Mouse (Mus musculus) brain, embryonic 14.5 days (tissue): ENCODE measurements around the gene Gm3776. TPM values are rescaled to one million over a fixed set of nuclear protein-coding genes. Genes with fewer than 3 reads are reported as not detected.
"Not testable (repeated sequence)": the region's sequence is repeated elsewhere in the genome, so short reads cannot be mapped to it uniquely, and the experiment has no call there.

Experiments used
- DNase-seq: peaks from one replicate; pipeline ENCODE4 v3.0.0-alpha.2; 2011; ENCODE audit warnings: low read depth
- CTCF ChIP-seq: fragments of 200-500 bp; IDR thresholded peaks from 2 replicates; pipeline ENCODE4 v1.5.1; 2012; ENCODE audit warnings: inconsistent platforms, mild to moderate bottlenecking, moderate library complexity, borderline replicate concordance; ENCODE audit not compliant: insufficient read depth, insufficient read length; ENCODE audit errors: extremely low read depth
- POLR2A ChIP-seq: fragments of 200-500 bp; IDR thresholded peaks from 2 replicates; pipeline ENCODE4 v1.6.1; 2012; ENCODE audit warnings: mild to moderate bottlenecking, inconsistent platforms, borderline replicate concordance; ENCODE audit not compliant: poor library complexity, insufficient read depth, insufficient read length, severe bottlenecking; ENCODE audit errors: extremely low read depth
- polyA plus RNA-seq: library from polyadenylated mRNA; depleted of rRNA; stranded (reverse); fragments of >200 nt; gene quantifications from 2 replicates; pipeline ENCODE4 v1.2.3, GENCODE M21; 2012; rRNA removed

Gm3776 gene
- polyA plus RNA-seq, 1 experiment, result not detected

DNA sequence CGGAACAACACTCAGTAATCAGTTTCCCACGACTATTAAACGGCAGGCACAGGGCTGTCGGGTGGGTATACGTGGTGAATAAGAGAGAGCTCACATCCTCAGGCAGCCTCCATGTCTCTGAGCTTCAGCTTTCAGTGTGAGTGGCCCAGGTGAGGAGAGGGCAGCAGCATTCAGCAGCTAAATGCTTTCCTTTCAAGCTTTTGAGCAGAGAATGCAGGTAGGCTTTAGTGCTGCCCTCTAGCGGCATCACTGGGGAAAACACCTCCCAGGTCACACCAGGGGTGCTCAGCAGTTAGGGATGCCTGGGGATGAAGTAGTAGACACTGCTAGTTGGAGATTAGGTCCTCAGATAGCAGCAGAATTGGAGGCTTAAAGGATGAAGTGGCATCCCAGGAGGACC lies 2.8 kb downstream of the Gm3776 start:
- TF ChIP-seq CTCF, result 0 out of 2 replicates have a peak, but pooled peaks have one; percentile 9
- not testable (repeated sequence) for DNase-seq

DNA sequence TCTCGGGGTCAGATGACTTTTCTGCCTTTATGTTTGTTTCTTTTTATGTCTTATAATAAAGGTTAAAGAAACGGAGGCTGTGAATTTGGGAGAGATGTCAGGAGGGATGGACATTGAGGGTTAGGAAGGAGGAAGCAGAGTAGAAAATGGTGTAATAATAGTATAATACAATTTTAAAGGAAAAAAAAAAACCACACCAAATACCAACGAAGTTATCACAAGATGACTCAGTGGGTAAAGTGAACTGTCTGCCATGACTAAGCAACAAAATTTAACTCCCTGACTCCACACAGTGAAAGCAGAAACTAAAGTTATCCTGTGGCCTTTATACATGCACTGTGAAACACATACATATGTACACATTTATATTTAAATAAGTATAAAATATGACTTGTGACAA lies 14.0 kb downstream of the Gm3776 start:
- not testable (repeated sequence) for DNase-seq

DNA sequence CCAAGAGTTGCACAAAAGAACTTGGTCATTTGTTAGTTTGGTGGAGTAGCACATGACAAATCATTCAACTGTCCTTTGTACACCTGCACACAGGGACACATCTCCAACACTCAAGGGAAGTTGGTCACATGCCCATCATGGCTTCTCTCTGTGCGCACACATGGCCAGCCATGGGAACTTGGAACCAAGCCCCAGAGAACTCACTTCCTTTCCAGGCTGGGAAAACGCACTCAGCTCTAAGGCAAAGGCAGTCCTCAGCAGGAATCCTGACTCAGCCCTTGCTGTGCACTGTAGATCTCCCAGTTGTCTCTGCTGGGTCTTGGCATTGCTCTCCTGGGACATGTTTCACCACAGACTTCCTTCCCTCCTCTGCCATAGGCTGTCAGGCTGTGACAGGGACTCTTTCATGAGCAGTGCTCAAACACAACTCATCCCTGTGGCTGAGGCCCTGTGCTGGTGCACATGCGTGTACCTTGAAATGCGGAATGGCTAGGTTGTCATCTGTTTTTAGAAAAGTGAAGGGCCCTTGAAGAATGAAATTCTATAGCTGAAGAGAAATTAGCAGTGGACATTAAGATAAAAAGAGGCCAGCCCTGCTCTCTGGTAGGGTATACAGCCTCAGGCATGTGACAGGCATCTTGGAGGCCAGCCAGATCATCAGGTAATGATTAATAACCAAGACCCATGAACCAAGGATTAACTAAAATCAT lies 25.2 kb downstream of the Gm3776 start:
- not testable (repeated sequence) for DNase-seq

DNA sequence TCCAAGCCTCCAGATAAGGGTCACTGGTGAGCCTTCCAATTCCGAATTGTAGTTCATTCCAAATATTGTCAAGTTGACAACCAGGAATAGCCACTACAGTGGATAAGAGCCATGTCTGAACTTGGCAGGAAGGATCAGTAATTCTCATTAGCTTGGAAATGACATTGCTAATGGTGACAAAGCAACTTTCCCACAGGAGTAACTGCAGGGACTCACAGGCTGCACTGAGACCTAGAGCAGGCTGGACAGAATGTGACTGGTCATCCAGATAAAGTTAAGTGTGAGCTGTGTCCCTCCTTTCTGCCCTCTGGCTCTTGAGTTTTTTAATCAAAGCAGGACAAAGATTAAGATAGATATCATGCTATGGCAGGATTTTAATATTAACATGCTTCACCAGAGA lies 32.1 kb downstream of the Gm3776 start:
- DNase-seq, result not testable (repeated sequence)

DNA sequence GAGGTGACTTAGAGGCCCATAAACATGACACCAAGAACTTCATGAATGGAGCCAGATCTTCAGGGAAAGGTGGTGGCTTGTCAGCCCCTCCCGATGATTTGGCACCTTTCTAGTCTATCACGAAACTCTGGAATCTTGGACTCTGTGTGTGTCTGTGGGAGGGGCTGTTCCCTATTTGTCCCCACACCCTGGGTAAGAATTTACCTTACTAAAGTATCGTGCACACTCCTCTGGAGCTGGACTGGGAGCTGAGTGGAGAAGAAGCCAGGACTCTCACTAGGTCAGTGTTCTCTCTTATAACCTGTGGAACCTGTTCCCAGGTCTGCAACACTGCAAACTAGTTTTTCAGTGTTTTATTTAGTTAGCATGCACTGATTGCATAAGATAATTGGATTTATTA lies 32.8 kb downstream of the Gm3776 start, which contains the start of gene Gm10639:
Gene Gm10639 (plus strand): TSS at position 201 of the 400 bp plus-strand sequence.
- DNase-seq, result not testable (repeated sequence)

DNA sequence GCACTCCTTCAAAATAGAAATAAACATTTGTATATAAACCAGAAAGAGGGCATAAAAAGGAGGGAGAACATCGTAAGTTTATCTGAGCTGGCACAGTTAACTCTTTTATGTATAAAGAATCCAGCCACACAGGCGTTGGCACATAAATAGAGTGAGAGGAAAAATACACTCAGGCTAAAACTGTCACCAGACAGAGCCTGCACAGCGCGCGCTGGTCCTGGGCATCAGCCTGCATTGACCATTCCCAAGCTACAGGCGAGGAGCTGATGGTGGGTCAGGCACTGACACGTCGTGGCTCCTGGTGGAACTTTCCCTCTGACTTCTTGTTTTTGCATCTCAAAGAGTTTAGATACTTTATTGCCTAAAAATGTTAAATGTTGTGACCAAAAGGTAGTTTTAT lies 35.5 kb downstream of the Gm3776 start:
- not testable (repeated sequence) for DNase-seq

DNA sequence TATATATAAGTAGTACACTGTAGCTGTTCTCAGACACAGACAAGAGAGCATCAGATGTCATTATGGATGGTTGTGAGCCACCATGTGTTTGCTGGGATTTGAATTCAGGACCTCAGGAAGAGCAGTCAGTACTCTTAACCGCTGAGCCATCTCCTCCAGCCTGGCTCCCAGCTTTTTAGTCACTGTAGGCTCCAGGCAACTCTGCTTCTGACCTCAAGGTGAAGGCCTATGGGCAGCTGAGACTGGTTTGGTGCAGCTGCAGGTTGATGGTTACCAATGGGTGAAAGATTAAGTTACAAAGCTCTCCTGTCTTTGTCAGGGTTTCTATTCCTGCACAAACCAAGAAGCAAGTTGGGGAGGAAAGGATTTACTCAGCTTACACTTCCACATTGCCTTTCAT lies 36.8 kb downstream of the Gm3776 start:
- not testable (repeated sequence) for DNase-seq

DNA sequence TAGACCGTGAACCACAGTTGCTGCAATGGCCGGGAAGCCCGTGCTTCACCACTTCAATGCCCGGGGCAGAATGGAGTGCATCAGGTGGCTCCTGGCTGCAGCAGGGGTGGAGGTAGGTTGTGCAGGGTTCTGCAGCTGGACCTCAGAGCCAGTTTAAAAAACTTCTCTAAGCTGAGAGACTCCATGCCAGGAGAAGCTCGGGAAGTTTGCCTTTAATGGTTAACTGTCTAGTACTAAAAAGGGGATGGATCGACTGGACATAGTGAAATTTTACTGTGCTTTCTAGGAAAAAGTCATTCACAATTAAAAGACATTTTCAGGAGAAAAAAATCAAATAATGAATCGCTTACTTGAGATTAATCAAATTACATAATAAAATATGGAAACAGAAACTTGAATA lies 37.9 kb downstream of the Gm3776 start:
- not testable (repeated sequence) for DNase-seq

DNA sequence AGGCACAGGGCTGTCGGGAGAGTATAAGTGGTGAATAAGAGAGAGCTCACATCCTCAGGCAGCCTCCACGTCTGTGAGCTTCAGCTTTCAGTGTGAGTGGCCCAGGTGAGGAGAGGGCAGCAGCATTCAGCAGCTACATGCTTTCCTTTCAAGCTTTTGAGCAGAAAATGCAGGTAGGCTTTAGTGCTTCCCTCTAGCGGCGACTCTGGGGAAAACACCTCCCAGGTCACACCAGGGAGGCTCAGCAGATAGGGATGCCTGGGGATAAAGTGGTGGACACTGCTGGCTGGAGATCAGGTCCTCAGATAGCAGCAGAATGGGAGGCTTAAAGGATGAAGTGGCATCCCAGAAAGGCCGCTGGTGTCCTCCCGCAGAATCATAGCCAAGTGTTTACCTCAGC lies 39.2 kb downstream of the Gm3776 start:
- peak; percentile 54 for DNase-seq
- peak; percentile 68; the same call in 1 of the 2 replicates for TF ChIP-seq CTCF

DNA sequence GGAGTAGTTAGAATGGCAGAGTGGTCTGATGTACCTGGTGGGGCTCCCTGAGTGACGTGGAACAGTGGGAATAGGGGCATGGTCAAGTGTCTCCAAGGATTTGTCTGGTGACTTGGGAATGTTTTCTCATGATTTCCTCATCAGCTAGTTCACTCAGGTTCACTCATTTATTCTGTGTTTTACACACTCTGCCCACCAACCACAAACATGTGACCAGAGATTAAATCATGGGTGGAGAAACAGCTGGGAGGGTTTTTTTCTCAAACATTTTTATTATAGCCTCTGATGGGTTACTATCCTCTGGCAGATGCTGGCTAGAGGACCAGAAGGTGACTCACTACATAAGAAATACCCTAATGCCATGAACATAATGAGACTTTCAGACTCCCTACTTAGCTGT lies 41.3 kb downstream of the Gm3776 start:
- TF ChIP-seq POLR2A (no peak), CTCF (no peak)

DNA sequence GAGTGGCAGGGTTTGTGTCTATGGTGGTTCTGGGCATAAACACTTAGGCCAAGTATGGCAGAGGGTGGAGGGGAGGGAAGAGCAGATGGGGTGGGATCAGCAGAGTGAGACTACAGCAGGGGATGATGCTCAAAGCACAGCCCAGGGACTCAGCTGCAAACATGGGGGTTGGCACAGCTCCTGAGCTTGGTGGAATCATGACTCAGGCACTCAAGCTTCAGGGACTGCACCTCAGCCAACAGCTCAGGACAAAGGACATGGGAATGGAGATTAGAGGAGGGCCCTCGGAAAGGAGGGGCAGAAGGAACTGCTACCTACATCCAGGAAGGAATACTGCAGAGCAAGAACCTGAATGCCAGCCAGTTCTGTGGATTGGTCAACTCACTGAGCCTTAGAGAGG lies 42.2 kb downstream of the Gm3776 start:
- DNase-seq, result not testable (repeated sequence)

More for the DNA sequence above, 41.3 kb downstream of the Gm3776 start:
- DNase-seq, result no peak

DNA sequence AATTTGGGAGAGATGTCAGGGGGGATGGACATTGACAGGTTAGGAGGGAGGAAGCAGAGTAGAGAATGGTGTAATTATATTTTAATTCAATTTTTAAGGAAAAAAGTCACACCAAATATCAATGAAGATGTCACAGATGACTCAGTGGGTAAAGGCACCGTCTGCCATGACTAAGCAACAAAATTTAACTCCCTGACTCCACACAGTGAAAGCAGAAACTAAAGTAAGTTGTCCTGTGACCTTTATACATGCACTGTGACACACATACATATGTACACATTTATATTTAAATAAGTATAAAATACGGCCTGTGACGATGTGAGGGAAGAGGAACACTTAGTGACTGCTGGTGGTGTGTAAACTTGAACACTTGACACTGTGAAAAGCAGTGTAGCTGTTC lies 51.2 kb downstream of the Gm3776 start:
- DNase-seq, result not testable (repeated sequence)

DNA sequence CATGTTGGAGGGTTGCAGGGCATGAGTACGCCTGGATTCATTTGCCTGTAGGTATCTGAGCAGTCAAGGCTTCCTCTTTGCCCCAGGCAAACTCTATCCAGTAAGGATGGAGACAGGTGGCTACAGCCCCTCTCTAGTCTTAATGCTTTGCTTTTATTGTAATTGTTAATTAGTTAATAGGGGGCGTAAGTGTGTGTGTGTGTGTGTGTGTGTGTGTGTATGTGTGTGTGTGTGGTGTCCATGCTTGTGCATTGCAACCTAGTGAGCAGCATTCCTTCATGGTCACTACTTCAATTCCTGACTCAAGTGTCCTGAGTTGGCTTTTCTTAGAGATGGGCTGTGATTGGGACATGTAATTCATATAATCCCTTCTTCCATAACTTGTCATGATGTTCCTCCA lies 57.8 kb downstream of the Gm3776 start, which contains the start of gene Omt2a:
Gene Omt2a (minus strand): TSS at position 101 of the 400 bp plus-strand sequence.
- DNase-seq, result no peak
- no peak for TF ChIP-seq POLR2A
- TF ChIP-seq CTCF, result no peak

Other genes starting within 250 kb of the Gm3776 start
- gene Gcm1, start 205.2 kb upstream of the Gm3776 start, polyA plus RNA-seq, result not detected in 2 replicates
- 61.9 and 77.0 TPM in 2 replicates for gene Fbxo9, start 148.1 kb upstream of the Gm3776 start, polyA plus RNA-seq
- 45.0 and 55.6 TPM in 2 replicates for gene Ick, start 147.9 kb upstream of the Gm3776 start, polyA plus RNA-seq
- 10.6 and 14.7 TPM in 2 replicates for gene Gsta4, start 74.4 kb upstream of the Gm3776 start, polyA plus RNA-seq
- gene Gsta1, start 26.5 kb upstream of the Gm3776 start, polyA plus RNA-seq, result 0.19 TPM in 1 of 2 replicates, not detected in the other
- not detected in 2 replicates for gene Gm10639, start 32.8 kb downstream of the Gm3776 start, polyA plus RNA-seq
- gene Omt2a, start 57.7 kb downstream of the Gm3776 start, polyA plus RNA-seq, result not detected in 2 replicates
- gene Omt2b, start 70.5 kb downstream of the Gm3776 start, polyA plus RNA-seq, result not detected in 2 replicates
- gene Gsta2, start 98.7 kb downstream of the Gm3776 start, polyA plus RNA-seq, result 0.20 TPM in 1 of 2 replicates, not detected in the other
- 4.1 and 4.5 TPM in 2 replicates for gene Dppa5a, start 111.0 kb downstream of the Gm3776 start, polyA plus RNA-seq
- gene Ooep, start 121.6 kb downstream of the Gm3776 start, polyA plus RNA-seq, result 3.9 TPM in 2 replicates
- 0.27 and 0.42 TPM in 2 replicates for gene Ddx43, start 138.6 kb downstream of the Gm3776 start, polyA plus RNA-seq
- gene Cgas, start 186.1 kb downstream of the Gm3776 start, polyA plus RNA-seq, result 0.67 and 0.97 TPM in 2 replicates
- gene Mto1, start 191.1 kb downstream of the Gm3776 start, polyA plus RNA-seq, result 23.8 and 25.0 TPM in 2 replicates
- 0.40 and 0.55 TPM in 2 replicates for gene Gm17324, start 191.7 kb downstream of the Gm3776 start, polyA plus RNA-seq
- 6,510 and 8,462 TPM in 2 replicates for gene Eef1a1, start 232.0 kb downstream of the Gm3776 start, polyA plus RNA-seq